Mouse (Mus musculus) lung, adult 18-20 months (tissue): ENCODE data around the gene Cd248.
A peak's percentile ranks its signal among the peaks of the same experiment; 100 is the strongest.

Source experiments
- DNase-seq, 2 experiments: peaks; one replicate each; pipeline ENCODE4 v3.0.0; 2022; ENCODE audit warnings: mixed read lengths in 2 of 2

Cd248 gene

GRCm38 (mm10) chr19:5052166-5052822 is 15.6 kb upstream of the Cd248 start:
- DNase-seq: no peak

GRCm38 (mm10) chr19:5052853-5053252 is 15.0 kb upstream of the Cd248 start:
- DNase-seq: no peak

GRCm38 (mm10) chr19:5053909-5054308 is 14.0 kb upstream of the Cd248 start:
- peak; percentile 38 to 54 for DNase-seq

- no peak for DNase-seq
Observed at GRCm38 (mm10) chr19:5056251-5056650, 11.6 kb upstream of the Cd248 start.

GRCm38 (mm10) chr19:5057876-5058775 is 9.8 kb upstream of the Cd248 start:
- peak; percentile 39 to 55 for DNase-seq

- DNase-seq: no peak
Observed at GRCm38 (mm10) chr19:5058801-5059771, 8.8 kb upstream of the Cd248 start.

- DNase-seq: peak in 1 of 2 experiments; percentile 42
Observed at GRCm38 (mm10) chr19:5060365-5061330, 7.2 kb upstream of the Cd248 start.

- no peak for DNase-seq
Observed at GRCm38 (mm10) chr19:5062041-5062440, 5.8 kb upstream of the Cd248 start.

GRCm38 (mm10) chr19:5062446-5062845 is 5.4 kb upstream of the Cd248 start:
- peak in 1 of 2 experiments; percentile 42 for DNase-seq

GRCm38 (mm10) chr19:5065104-5065503 is 2.8 kb upstream of the Cd248 start:
- peak in 1 of 2 experiments; percentile 37 for DNase-seq

GRCm38 (mm10) chr19:5067040-5067799 is 658 bp upstream of the Cd248 start:
- DNase-seq: no peak

GRCm38 (mm10) chr19:5068570-5069234 is 824 bp downstream of the Cd248 start:
- no peak for DNase-seq

- no peak for DNase-seq
Observed at GRCm38 (mm10) chr19:5069486-5069885, 1.6 kb downstream of the Cd248 start.

GRCm38 (mm10) chr19:5069978-5070377 is 2.1 kb downstream of the Cd248 start:
- DNase-seq: no peak

- no peak for DNase-seq
Observed at GRCm38 (mm10) chr19:5071077-5071476, 3.2 kb downstream of the Cd248 start.

GRCm38 (mm10) chr19:5071545-5072369 is 3.9 kb downstream of the Cd248 start:
- peak; percentile 84 to 87 for DNase-seq

- peak in 1 of 2 experiments; percentile 39 for DNase-seq
Observed at GRCm38 (mm10) chr19:5072389-5073019, 4.6 kb downstream of the Cd248 start.

- peak; percentile 44 to 52 for DNase-seq
Observed at GRCm38 (mm10) chr19:5073028-5073427, 5.2 kb downstream of the Cd248 start.

- DNase-seq: no peak
Observed at GRCm38 (mm10) chr19:5073518-5073917, 5.6 kb downstream of the Cd248 start.
